Mouse (Mus musculus) testis, postnatal 10 days (tissue): ENCODE measurements around the gene Mad2l2.

ENCODE experiments used
- DNase-seq: peaks from one replicate; pipeline ENCODE4 v3.0.0; 2021; ENCODE audit warnings: low spot score

Gene Mad2l2

GRCm38 (mm10) chr4:148140098-148141011 lies 10.2 kb downstream of the Mad2l2 start:
- peak; percentile 96 for DNase-seq

- no peak for DNase-seq
Observed at GRCm38 (mm10) chr4:148143721-148144120, 13.5 kb downstream of the Mad2l2 start.

- DNase-seq = no peak
Observed at GRCm38 (mm10) chr4:148147714-148148113, 17.5 kb downstream of the Mad2l2 start.

DNA sequence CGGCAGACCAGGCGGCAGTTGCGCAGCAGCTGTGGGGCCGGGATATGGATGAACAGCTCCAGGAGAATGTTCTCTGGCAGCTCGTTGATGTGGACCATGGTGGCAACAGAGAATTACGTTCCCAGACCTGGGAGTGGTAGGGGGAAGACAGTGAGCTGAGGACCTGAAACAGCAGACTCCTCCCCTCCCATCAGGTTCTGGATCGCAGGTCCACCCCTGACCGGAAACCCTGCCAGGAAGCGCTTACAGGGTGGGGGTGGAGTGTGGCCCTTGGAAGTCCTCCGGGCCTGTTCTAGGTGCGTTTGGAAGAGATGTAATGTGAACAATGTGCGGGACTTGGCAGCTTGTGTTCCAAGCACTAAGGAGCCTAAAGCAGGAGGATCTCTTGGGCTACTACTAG lies 19.4 kb downstream of the Mad2l2 start:
- DNase-seq = no peak

GRCm38 (mm10) chr4:148150242-148150641 lies 20.1 kb downstream of the Mad2l2 start:
- DNase-seq = no peak

GRCm38 (mm10) chr4:148150953-148151266 lies 20.7 kb downstream of the Mad2l2 start:
- no peak for DNase-seq

GRCm38 (mm10) chr4:148151267-148152168 lies 21.3 kb downstream of the Mad2l2 start, which contains the start of gene Fbxo6:
Gene Fbxo6, minus strand, starts transcription at chr4:148152140.
- DNase-seq = peak; percentile 92

- DNase-seq = no peak
Observed at GRCm38 (mm10) chr4:148152547-148152946, 22.4 kb downstream of the Mad2l2 start.

DNA sequence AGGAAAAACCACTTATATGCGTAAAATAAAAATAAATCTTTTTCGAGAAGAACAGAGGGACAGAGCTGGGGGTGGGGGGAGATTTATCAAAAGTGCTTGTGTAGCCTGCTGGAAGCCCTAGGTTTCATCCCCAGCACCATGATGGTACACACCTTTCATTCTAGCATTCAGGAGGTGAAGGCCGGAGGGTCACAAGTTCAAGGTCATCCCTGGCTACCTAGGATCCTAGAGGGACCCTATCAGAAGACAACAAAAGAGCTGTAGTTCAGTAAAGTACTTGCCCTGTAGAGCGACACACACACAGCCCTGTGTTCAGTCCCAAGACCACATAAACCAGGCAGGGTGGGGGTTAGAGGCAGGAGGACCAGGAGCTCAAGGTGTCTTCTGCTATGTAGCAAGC lies 23.8 kb downstream of the Mad2l2 start:
- DNase-seq = no peak

- DNase-seq = no peak
Observed at GRCm38 (mm10) chr4:148154982-148155381, 24.8 kb downstream of the Mad2l2 start.

DNA sequence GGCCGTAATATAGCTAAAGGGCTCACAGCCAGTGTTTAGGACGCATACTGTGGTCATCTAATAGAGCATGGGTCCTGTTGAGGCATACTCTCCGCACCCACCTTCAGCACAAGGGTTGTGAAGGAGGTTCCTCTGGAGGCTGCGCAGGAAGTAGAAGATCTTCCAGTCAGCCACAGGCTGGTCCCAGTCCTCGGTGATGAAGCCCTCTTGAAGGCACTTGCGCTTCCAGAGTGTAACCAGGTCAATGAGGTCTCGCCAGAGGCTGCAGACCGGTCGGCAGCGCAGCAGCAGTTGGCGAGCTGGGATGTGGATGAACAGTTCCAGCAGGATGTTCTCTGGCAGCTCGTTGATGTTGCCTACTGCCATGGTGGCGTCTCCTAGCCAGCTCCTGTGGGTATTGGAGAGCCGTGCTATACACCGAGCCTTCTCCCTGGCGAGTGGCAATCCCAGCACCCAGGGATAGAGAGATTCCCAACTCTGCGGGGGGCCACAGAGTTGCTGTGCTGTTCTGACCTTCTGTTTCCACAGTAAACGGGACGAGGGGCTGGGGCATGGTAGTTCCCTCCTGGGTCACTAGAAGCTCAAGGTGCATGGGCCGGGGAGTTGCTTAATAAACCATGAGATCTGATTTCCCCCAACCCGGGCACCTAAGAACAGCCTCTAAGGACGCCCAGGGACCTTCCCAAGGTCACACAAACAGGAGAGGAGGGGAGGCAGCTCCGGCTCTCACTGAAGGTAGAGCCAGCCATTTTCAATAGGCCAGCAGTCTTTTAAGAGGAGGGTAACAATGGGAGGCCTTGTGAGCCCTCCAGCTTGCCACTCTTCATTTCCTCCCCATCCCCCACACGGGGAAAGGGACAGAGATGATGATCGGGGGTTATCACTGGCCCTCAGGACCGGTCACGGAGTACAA lies 28.5 kb downstream of the Mad2l2 start:
- no peak for DNase-seq

- peak; percentile 95 for DNase-seq
Observed at GRCm38 (mm10) chr4:148159544-148160435, 29.6 kb downstream of the Mad2l2 start.

DNA sequence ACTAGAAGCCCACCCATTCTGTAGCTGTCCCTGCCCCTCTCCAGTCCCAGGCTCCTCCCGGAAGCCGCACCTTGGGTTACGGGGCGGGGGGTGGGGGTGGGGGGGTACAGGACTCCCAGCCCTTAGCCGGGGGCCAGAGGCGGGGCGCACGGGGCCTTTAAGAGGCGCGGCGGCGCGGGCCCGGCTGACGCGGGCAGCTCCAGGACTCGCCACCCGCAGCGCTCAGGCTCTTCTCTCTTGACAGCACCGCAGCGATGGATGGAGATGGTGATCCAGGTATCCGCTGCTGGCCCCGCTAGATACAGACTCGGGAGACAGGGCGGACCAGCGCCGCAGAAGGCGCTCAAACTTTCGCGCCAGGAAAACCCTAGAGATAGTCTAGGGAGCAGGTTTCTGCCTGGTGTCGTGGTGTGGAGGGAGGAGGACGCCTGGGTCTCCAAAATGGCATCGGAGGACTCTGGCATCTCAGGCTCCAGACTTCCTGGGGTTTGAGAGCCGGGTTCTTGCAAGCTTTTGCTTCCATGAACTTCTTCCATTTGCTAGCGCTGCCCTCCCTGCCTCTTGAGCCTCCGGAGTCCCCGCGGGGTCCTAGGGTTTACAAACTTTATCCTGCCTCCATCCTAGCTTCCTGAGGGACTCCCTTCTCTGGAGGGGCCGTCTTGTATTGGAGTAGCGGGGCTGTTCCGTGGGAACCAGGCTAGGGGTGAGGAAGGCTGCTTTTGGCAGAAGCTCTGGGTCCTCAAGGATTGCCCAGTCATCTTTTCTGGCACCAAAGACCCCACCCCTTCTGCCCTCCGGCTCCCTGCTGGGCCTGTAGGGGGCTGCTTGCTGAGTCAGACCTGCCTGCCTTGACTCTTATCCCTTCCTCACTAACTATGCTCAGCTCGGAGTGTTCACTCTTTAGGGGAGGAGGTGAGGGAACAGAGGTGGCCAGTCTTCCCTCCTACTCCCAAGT lies 30.5 kb downstream of the Mad2l2 start, which contains the start of the genes Fbxo44 and Fbxo2:
Gene Fbxo44 (minus strand): TSS at position 47 of the 955 bp plus-strand sequence.
Gene Fbxo2 (plus strand): TSS at position 186 of the 955 bp plus-strand sequence.
- DNase-seq = no peak

DNA sequence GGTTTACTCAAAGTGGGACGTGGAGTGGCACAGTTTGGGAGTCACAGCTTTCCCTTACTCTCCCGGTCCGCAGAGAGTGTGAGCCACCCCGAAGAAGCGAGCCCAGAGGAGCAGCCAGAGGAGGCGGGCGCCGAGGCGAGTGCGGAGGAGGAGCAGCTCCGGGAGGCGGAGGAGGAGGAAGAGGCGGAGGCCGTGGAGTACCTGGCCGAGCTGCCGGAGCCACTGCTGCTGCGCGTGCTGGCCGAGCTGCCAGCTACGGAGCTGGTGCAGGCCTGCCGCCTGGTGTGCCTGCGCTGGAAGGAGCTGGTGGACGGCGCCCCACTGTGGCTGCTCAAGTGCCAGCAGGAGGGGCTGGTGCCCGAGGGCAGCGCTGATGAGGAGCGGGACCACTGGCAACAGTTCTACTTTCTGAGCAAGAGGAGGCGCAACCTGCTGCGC lies 33.8 kb downstream of the Mad2l2 start:
- peak; percentile 84 for DNase-seq

- DNase-seq = no peak
Observed at GRCm38 (mm10) chr4:148164461-148164860, 34.3 kb downstream of the Mad2l2 start.

GRCm38 (mm10) chr4:148165551-148165950 lies 35.4 kb downstream of the Mad2l2 start:
- no peak for DNase-seq

DNA sequence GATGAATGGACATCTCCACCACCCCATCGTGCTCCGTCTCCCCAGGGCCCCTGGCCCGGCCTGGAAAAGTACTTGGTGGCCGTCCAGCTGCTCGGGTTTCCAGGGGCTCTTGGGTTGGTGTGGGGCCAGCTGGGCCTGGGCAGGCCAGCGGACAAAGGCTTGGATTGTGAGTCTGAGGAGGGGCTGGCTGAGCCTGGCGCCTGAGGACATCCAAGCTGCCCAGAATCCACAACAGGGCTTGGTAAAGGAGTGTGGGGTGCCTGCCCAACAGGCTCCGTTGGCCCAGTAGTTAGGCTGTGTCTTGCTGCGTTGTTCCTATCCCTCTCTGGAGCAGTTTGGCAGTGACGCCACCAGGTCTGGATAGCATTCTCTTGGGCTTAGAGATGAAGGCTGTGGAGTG lies 36.2 kb downstream of the Mad2l2 start:
- no peak for DNase-seq

DNA sequence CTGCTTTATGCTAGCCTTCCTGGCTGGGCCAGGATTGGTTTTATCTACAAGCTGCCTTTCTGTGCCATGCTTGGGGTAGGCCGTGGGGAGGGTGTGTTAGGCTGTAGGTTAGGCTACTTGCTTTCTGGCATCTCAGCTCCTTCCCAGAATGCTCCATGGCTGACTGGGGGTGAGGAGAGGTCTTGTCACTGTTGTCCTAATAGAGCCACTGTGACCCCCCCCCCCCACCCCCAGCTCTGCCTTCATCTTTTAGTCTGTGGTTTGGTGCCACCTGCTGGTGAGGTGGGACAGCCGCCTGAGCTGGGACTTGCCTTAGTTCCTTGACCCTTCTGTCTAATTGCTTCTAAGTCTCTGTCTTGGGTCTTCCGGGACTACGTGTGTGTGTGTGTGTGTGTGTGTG lies 36.8 kb downstream of the Mad2l2 start:
- peak; percentile 87 for DNase-seq

DNA sequence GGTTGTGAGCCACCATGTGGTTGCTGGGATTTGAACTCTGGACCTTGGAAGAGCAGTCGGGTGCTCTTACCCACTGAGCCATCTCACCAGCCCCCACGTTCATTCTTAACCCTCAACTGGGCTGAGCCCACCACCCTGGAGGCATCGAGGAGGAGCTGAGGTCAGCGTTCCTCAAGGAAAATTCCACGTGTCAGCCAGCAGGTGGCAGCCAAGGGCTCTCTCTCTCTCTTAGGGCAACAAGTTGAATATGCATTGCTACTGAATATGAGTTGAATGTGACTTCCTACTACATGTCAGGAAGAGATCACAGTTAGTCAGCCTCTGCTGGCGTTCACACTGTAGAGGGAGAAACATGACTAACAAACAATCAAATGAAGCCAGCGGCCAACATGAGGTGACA lies 38.1 kb downstream of the Mad2l2 start:
- peak; percentile 83 for DNase-seq
